Mouse (Mus musculus) B cell, adult 2 months (primary cell): ENCODE measurements around the gene Adamts15.

Experiments
- DNase-seq, 2 experiments: peaks; one replicate each; pipeline ENCODE4 v3.0.0; 2022

Adamts15 gene

DNA sequence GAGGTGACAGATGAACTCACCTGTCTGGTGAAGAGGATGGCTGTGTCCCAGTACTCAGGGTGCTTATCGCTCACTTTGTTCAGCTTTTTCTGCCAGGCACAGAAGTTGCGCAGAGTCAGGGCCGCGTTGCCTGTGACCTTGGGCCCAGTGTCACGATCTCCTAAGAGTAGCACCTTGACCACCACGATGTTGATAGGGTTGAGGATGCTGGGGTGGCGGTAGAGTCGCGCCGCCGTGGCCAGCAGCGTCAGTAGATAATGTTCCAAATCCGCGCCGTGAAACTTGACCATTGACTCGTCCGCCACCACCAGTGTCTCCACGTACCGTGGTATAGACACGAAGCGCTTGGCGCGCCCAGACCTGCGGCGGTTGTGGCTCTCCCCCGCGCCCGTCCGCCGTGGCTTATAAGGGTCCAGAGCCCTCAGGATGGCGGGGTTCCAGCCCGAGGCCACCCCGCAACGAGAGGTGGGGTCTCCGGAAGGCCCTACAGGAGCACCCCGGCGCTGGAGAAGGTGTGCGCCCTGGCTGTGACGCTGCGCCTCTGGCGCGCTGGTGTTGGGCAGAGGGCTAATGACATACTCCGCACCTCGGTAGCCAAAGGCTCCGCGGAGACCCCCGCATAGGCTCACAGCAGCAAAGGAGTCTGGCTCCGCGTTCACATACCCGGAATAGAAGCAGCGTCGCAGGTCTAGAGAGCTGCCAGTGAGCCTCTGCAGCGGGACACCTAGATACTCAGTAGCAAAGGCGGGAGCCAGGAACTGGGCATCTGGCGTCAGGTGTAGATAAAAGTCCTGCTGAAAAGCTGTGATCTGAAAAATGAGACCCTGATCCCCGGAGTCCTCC lies 770 bp downstream of the Adamts15 start:
- DNase-seq, result no peak

- no peak for DNase-seq
These were observed 1.5 kb downstream of the Adamts15 start for GRCm38 (mm10) chr9:30920736-30921135.

GRCm38 (mm10) chr9:30919686-30920085 lies 2.6 kb downstream of the Adamts15 start:
- DNase-seq, result no peak

GRCm38 (mm10) chr9:30918466-30919356 lies 3.5 kb downstream of the Adamts15 start:
- DNase-seq, result no peak

GRCm38 (mm10) chr9:30916266-30916968 lies 5.8 kb downstream of the Adamts15 start:
- DNase-seq, result no peak

- DNase-seq, result no peak
These were observed 8.0 kb downstream of the Adamts15 start for GRCm38 (mm10) chr9:30914241-30914640.

DNA sequence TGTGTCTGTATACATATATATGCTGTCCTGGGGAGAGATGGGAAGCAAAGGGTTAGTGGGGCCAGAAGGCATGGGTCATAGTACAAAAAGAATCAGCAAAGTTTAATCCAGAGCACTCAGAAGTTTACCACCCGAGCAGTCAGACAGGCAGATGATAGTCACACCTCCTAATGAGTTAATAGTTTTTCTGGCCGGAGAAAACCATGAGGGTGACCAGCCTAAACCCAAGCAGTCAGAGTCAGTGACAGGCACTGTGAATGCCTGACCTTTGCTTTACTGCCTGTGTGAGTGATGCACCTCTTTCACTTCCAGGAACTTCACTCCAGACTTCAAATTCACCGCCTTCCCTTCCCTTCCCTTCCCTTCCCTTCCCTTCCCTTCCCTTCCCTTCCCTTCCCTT lies 8.8 kb downstream of the Adamts15 start:
- no peak for DNase-seq

DNA sequence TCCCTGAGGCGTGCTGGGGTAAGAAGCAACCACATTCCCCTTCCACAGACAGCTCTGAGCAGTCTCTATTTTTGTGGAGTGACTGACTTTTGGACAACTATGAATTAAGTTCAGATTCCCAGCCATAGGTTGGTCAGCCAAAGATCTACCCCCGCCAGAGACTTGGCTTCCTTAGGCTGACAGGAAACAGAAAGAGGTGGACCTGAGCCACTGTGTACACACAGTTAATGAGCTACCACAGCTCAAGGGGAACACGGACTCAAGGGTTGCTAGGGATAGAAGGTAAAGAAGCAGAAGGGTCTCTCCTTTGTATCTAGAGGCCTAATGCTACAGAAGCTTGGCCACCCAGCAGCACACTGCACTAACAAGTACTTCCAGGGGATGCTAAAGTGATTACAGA lies 10.1 kb downstream of the Adamts15 start:
- DNase-seq, result no peak

DNA sequence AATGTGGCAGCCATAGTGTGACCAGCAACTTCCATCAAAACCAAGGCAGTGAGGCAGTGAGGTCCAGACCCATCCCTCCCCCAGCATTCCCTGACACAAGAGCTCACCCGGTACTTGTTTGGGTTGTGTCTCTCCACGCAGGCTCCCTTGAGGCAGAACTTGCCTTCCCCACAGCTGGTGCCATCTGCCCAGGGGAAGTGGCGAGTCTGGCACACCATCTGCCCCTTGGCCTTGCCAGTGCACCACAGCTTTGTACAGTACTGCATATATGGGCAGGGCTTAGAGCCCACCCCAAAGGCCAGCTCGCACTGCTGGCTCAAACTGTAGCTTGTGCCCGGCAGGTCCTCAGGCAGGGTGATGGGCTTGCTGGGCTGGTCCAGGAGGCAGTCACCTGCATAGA lies 11.8 kb downstream of the Adamts15 start:
- no peak for DNase-seq

DNA sequence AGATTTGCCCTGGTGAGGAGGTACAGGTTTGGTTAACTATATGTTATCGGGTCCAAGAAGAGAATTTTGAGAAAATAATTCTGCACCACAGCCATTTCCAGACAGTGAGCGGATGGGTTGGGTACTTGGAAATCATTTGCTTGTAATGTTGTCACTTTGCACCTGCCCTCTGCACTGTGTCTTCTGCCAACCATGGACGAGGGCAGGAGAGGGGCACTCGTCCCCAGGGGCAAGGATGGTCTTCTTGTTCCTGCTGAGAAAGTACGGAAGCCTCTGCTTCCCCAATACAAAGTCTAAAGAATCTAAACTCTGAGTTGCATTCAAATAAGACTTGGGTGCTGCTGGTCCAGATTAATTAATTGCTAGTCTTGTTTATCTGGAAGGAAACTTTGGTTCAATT lies 13.3 kb downstream of the Adamts15 start:
- no peak for DNase-seq

DNA sequence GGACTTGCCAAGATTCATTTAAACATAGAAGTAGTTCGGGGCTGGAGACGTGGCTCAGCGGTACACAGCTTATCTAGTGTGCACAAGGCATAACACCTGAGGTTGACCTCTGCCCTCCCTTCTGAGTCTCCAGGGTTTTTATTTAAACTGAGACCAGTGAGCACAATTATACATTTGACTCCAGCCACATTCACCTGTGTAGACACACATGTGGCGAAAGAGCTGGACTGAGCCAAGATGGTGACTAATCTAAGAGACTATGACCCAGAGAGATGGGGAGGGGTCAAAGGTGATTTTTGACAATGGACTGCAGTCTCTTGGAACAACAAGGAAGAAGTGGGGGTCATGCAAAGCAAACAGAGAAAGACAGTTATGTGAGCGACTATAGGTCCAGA lies 14.0 kb downstream of the Adamts15 start:
- DNase-seq, result no peak

DNA sequence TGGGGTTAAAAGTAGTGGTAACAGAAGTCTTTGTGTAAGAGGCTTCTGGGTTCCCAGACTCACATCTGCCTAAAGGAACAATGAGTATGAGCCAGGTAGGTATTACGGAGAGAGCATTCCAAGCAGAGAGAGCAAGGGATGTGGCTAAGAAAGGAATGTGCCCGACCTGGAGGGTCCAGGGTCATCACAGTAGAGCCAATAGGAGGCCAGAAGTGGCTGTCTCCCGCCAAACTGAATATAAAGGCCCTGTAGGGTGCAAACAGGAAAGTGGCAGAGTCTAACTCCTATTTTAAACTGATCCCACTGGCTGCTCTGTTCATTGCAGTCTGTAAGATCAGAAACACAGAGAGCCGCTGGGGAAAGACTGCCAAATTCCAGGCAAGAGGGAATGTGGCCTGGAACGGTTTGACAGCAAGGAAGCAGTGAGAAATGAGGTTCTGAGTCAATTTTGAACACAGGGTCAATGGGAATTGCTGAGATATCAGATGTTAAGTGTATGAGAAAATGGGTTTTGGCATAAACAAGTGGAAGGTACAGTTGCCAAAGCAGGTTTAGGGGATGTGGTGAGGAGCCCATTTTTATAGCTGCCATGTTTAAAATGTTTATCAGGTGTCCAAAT lies 14.5 kb downstream of the Adamts15 start:
- no peak for DNase-seq

GRCm38 (mm10) chr9:30906426-30906825 lies 15.8 kb downstream of the Adamts15 start:
- no peak for DNase-seq

GRCm38 (mm10) chr9:30905861-30906260 lies 16.4 kb downstream of the Adamts15 start:
- no peak for DNase-seq

GRCm38 (mm10) chr9:30903266-30903665 lies 19.0 kb downstream of the Adamts15 start:
- DNase-seq, result no peak

DNA sequence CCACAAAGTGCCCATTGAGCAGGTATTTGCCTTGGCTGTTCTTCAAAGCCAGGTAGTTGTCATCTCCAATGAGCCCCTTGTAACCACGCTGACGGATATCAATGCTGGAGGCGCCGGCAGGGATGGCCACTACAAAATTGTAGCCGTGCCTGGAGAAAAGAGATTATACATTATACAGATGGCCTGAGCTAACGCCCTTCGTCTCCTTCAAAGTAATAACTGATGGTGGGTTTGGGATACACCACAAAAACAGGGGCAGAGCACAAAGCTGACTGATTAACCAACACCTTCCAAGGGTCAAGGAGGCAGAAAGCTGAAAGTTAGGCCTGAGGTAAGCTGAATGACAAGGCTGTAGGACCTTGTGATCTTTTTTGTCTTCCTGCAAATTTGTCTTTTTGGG lies 19.6 kb downstream of the Adamts15 start:
- no peak for DNase-seq

DNA sequence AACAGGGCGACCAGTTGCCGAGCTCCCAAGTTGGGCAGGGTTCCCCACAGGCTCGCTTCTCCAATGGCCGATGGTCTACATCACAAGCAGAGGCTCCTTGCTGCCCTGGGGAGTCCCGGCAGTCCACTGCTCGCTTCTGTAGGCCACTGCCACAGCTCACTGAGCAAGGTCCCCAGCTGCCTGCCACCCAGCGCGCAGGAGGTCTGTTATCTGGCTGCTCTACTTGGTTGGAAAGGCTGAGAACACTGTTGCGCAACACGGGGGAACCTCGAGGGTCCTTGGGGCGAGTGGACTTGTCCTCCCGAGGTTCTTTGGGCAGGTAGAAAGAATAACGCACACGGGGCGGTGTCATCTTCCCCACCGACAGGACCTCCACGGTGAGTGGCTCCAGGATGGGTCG lies 20.1 kb downstream of the Adamts15 start:
- DNase-seq, result no peak

DNA sequence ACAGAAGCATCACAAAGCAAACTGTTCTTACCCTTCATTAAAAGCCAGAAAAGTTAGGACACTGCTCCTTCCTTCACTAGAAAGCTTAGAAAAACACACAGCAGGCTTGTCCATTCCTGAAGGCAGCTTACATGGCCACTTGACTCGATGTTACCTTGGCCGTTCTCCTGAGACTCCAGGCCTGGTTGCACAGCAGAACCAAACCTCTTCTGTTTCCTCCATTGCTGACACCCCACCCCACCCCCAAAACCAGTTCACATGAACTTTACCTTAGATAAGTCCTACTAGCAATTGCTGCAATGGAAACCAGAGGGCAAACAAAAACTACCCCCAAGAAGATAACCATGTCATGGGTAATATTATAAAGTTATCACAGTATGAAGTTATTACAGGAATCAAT lies 25.1 kb downstream of the Adamts15 start:
- DNase-seq, result no peak

GRCm38 (mm10) chr9:30896752-30897151 lies 25.5 kb downstream of the Adamts15 start:
- no peak for DNase-seq

GRCm38 (mm10) chr9:30895618-30896017 lies 26.6 kb downstream of the Adamts15 start:
- no peak for DNase-seq

- DNase-seq, result no peak
These were observed 36.0 kb downstream of the Adamts15 start for GRCm38 (mm10) chr9:30886276-30886675.

DNA sequence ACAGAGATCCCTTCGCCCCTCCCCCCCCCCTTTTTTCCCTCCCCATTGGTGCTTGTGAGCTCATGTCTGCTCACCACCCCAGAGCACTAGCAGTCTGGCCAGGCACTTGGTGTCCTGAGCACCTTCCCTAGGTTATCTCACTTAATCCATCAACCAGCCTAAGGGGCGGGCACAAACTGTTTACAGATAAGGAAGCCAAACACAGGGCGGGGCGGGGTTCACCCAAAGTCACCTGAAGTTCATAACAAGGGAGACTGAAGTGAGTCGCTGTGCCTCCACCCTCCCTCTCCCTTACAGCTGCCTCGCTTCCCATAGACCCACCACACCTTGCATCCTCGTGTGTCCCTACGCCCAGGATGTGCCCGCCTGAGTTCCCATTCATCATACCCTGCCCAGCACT lies 41.7 kb downstream of the Adamts15 start:
- no peak for DNase-seq

DNA sequence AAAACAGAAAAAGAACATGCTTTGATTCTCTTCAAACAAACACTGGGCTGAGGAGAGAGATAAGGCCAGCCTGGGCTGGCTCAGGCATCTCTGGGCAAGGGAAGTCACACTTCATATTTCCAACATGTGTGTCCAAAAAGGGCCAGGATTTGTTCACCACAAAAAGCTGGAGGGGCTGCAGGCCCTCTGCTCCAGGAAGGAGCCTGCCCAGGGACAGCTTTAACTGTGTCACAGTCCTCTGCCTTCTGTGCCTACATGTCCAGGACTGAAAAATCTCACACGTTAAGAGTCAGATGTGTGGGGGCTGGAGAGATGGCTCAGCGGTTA lies 42.3 kb downstream of the Adamts15 start:
- no peak for DNase-seq
